Mouse (Mus musculus): ENCODE measurements around the gene Zfp692.
"Not testable (repeated sequence)": the region's sequence is repeated elsewhere in the genome, so short reads cannot be mapped to it uniquely, and the experiment has no call there.

Zfp692 gene

GRCm38 (mm10) chr11:58306860-58307308, at the start of gene Zfp692:
Gene Zfp692 (plus strand): TSS chr11:58307069.
- DNase-seq (ENCODE audit: low spot score), result peak; percentile 70

DNA sequence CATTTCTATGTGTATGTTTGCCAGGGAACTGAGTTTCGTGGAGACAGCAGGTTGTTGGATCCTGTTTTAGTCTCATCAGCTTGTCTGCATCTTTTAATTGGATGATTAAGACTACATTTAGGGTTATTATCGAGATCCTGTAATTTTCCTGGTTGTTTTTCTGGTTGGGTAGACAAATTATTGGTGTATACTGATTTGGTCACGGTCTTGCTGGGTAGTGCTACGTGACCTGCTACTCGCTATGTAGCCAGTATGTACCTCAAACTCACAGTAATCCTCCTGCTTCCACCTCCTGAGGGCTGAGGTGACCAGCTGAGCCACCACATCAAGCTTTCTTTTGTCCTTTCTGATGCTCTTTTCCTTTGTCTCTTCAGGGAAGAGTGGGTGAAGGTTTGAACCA, 49.1 kb upstream of the Zfp692 start:
- no peak for DNase-seq (ENCODE audit: low spot score)

GRCm38 (mm10) chr11:58260156-58260555, 46.7 kb upstream of the Zfp692 start:
- DNase-seq (ENCODE audit: low spot score), result no peak

DNA sequence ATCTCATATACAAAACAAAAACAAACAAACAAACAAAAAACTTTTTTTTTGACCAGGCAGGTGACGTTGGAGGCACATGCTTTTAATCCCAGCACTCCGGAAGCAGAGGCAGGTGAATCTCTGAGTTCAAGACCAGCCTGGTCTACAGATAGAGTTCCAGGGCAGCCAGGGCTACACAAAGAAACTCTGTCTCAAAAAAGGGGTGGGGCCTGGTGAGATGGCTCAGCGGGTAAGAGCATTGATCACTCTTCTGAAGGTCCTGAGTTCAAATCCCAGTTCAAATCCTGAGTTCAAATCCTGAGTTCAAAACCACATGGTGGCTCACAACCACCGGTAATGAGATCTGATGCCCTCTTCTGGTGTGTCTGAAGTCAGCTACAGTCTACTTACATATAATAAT, 45.0 kb upstream of the Zfp692 start:
- DNase-seq (ENCODE audit: low spot score), result no peak

GRCm38 (mm10) chr11:58262336-58262735, 44.5 kb upstream of the Zfp692 start:
- DNase-seq (ENCODE audit: low spot score), result no peak

DNA sequence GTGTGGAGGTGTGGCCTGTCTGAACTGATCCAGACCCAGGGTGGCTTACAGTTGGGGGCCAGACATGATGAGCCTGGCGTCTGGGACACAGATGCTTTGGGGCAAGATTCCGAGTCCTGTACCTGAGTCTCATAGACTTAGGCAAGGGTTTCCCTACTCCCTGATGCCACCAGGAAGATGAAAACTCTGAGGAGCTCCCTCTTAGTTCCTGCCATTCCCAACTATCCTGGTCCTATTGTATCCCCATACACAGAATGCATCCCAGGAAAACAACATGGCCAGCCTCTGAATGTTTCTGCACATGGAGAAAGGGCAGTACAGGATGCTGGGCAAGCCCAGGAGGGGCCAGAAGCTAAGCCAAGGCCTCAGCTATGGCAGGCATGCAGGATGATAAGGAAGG, 43.4 kb upstream of the Zfp692 start:
- no peak for DNase-seq (ENCODE audit: low spot score)

- DNase-seq (ENCODE audit: low spot score), result no peak
Observed at GRCm38 (mm10) chr11:58264546-58264945, 42.3 kb upstream of the Zfp692 start.

DNA sequence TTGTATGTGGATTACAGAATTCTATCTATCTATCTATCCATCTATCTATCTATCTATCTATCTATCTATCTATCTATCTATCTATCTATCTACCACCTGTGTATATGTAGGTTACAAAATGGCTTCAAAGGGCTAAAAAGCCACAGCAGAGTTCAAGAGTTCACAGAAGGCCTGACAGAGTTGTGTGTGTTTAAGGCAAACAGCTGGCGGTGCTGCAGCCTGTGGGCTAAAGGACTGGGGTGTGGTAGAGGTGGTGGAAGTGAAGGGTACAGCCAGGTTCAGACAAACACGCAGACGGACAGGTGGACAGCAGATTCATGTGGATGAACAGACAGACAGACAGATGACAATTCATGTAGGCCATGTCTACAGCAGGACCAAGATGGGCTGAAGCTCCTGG, 38.6 kb upstream of the Zfp692 start:
- no peak for DNase-seq (ENCODE audit: low spot score)

- DNase-seq (ENCODE audit: low spot score), result no peak
Observed at GRCm38 (mm10) chr11:58274572-58274971, 32.3 kb upstream of the Zfp692 start, which contains the start of gene 4930438A08Rik. Gene 4930438A08Rik (plus strand): TSS chr11:58274799.

DNA sequence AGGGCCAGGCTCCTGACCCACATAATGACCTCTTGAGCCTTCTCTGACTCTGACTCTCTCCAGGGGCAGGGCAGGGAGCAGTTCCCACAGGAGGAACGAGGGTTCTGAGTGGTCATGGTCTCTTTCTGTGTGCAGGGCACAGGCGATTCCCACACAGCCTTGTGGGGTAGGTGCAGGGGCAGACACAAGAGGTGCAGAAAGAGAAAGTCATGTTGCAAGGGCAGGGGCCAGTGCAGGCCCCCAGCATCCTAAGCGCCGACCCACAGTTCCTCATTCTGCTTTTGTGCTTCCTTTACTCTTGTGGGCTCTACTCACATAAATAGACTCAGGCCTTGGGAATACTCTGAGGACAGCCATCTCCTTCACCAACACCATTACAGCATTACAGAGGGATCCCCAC, 31.1 kb upstream of the Zfp692 start:
- no peak for DNase-seq (ENCODE audit: low spot score)

- DNase-seq (ENCODE audit: low spot score), result no peak
Observed at GRCm38 (mm10) chr11:58281970-58282496, 24.8 kb upstream of the Zfp692 start.

GRCm38 (mm10) chr11:58282518-58282917, 24.4 kb upstream of the Zfp692 start:
- DNase-seq (ENCODE audit: low spot score), result no peak

GRCm38 (mm10) chr11:58289992-58290682, 16.7 kb upstream of the Zfp692 start:
- DNase-seq (ENCODE audit: low spot score), result no peak

DNA sequence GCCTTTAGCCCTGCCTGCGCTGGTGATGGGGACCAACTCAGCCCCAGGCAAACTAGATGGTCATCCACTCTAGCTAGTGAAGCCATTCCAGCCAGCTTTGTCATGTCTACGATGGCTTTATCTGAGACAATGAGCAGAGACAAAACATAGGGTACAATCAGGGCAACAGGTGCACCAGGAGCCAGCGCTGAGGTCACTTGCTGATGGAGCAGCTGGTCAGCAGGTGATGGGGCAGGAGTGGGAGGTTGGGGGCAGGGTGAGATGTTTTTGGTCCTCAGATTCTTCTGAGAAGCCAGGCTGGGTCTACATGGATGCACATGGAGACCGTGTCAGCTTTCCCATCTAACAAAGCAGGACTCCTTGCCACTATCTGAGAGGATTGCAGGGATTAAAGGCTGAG, 16.1 kb upstream of the Zfp692 start:
- DNase-seq (ENCODE audit: low spot score), result no peak

DNA sequence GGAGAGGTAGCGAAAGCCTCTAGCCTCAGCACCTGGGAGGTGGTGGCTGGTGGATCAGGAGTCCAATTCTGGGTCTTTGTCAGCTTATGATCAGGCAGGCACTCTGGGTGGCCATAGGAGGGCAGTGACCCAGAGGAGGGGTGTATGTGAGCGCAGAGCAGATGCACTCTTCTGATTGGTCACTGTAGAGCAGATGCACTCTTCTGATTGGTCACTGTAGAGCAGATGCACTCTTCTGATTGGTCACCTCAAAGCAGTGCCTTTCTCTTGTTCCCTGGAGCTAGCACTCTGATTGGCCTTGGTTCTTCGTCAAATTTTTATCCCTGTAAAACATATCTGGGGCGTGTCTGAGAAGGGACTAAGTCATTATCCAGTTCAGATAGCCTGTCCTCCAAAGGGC, 14.1 kb upstream of the Zfp692 start:
- no peak for DNase-seq (ENCODE audit: low spot score)

DNA sequence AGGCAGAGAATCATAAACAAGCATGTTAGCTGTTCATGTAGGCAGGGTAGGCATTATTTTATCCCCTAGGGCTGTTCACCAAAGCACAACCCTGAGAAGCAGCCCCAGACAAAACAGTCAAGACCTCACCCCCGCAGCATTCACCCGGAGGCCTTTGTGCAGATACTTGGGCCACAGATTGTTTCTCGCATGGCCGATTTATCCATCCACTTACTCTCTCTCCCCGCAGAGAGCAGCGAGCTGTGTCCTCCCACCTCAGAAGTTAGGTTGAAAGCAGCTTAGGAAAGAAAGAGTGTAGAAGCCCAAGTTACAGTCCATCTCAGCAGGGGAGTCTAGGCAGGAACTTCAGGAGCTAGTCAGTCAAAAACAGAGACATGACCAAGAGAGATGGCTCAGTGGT, 9.5 kb upstream of the Zfp692 start:
- no peak for DNase-seq (ENCODE audit: low spot score)

DNA sequence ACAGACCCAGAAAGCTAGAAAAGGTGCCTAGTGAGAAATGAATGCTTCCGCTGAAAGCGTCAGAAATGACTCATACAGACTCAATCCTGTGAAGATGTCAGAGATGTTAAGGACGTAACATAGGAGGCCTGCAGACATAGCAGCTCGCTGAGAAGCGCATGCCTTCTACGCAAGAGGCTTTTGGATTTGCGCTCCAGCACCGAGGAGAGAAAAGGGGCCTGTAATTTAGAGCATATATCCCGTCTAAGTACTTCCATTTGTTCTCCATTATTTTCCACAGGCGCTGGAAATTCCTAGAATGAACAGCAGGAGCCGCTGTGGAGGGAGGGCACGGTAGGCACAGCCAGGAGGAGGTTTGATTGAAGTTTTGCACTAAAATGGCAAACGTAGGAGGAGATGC, 5.8 kb upstream of the Zfp692 start:
- DNase-seq (ENCODE audit: low spot score), result peak; percentile 43

- DNase-seq (ENCODE audit: low spot score), result peak; percentile 100
Observed at GRCm38 (mm10) chr11:58301837-58302754, 4.8 kb upstream of the Zfp692 start.

DNA sequence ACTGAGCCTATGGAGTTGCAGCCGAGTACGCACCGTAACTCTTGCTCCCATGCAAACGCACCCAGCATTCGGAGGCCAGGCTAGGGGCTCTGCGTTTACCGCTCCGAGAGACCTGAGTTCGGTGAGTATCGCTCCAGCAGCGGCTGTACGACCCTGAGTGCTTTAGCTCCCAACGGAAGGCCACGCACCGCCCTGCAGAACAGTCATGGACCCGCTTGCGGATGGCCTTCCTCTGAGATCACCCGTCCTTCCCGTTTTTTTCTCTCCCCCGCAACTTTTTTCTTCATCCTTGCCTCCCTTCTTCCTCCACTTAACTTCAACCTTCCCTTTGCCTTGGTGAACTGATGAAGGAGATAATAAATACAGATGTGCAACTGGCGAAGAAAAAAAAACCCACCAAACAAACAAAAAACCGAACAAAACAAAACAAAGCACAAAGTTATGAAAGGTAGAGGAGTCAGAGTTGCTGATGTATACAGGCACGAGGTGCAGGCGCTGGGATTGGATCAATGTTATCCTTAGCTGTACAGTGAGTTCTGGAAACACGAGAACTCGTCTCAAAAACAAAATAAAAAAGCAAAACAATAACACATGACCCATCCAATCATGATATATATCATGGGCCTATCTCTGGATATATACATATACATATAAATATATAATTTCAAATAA, 4.0 kb upstream of the Zfp692 start:
- no peak for DNase-seq (ENCODE audit: low spot score)

- DNase-seq (ENCODE audit: low spot score), result no peak
Observed at GRCm38 (mm10) chr11:58303594-58303993, 3.3 kb upstream of the Zfp692 start.

DNA sequence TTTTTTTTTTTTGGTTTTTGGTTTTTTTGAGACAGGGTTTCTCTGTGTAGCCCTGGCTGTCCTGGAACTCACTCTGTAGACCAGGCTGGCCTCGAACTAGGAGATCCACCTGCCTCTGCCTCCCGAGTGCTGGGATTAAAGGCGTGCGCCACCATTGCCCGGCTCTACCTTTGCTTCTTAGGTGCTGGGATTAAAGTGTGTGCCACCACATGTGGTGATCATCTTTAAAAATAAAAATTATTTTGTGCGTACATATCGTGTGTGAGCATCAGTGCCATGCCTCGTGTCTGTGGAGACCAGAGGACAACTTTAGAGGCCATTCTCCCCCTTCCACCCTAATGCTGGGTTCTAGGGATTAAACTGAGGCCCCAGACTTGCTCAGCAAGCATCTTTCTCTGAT, 1.6 kb upstream of the Zfp692 start:
- not testable (repeated sequence) for DNase-seq (ENCODE audit: low spot score)

DNA sequence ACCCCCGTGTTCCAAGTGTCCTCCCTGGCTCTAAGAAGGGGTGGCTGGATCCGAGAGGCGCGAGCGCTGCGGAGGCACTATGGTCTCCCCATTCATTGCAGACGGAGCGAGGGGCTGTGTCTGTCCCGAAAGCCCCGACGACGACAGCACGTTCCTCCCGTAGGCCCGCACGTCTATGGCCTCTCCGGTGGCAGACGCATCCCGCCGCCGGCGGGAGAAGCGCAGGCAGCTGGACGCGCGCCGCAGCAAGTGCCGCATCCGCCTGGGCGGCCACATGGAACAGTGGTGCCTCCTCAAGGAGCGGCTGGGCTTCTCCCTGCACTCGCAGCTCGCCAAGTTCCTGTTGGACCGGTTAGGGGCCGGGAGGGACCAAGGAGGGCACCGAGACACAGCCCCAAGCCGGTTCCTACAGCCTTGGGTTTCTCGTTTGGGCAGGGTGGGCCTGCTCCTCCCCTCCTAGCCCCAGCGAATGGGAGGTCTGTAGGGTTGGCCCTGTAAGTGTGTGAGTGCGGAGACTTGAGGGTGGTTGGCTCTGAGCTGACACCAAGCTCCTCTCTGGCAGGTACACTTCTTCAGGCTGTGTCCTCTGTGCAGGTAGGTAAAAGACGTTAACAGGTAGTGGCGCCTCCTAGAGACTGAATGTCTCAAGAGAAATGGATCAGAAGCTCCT, 677 bp downstream of the Zfp692 start:
- DNase-seq (ENCODE audit: low spot score), result peak; percentile 47

Measured in ovary, postnatal 10 days (tissue).